Mouse (Mus musculus) midbrain, embryonic 13.5 days (tissue): ENCODE measurements around the gene Id1. TPM values are rescaled to one million over a fixed set of nuclear protein-coding genes. Genes with fewer than 3 reads are reported as not detected.

Experiments
- ATAC-seq: fragments of 200-750 bp; cut with Nextera tagmentation; 2 replicates; pipeline ENCODE4 v1.8.0; 2017; ENCODE audit warnings: mild to moderate bottlenecking, moderate TSS enrichment, moderate library complexity
- H3K27ac ChIP-seq: fragments of 300-500 bp; sonication (generic); 2 replicates; pipeline ENCODE4 v1.5.1; 2015; ENCODE audit warnings: inconsistent platforms, mild to moderate bottlenecking, moderate library complexity
- H3K27me3 ChIP-seq: fragments of 300-500 bp; sonication (generic); 2 replicates; pipeline ENCODE4 v1.6.1; 2015; ENCODE audit warnings: mild to moderate bottlenecking, inconsistent platforms
- H3K36me3 ChIP-seq: fragments of 300-500 bp; sonication (generic); 2 replicates; pipeline ENCODE4 v1.6.1; 2015; ENCODE audit warnings: mild to moderate bottlenecking, inconsistent platforms
- H3K4me1 ChIP-seq: fragments of 300-500 bp; sonication (generic); replicated peaks from 2 replicates; pipeline ENCODE4 v1.6.1; 2015; ENCODE audit warnings: inconsistent platforms
- H3K4me2 ChIP-seq: fragments of 300-500 bp; sonication (generic); replicated peaks from 2 replicates; pipeline ENCODE4 v1.6.1; 2015; ENCODE audit warnings: moderate library complexity, mild to moderate bottlenecking, inconsistent platforms
- H3K4me3 ChIP-seq: fragments of 300-500 bp; sonication (generic); replicated peaks from 2 replicates; pipeline ENCODE4 v1.5.1; 2015; ENCODE audit warnings: mild to moderate bottlenecking, inconsistent platforms
- H3K9ac ChIP-seq: fragments of 300-500 bp; sonication (generic); replicated peaks from 2 replicates; pipeline ENCODE4 v1.6.1; 2015; ENCODE audit warnings: mild to moderate bottlenecking, inconsistent platforms
- H3K9me3 ChIP-seq: fragments of 300-500 bp; sonication (generic); 2 replicates; pipeline ENCODE4 v1.6.1; 2016; ENCODE audit warnings: mild to moderate bottlenecking, inconsistent platforms
- WGBS: fragments of 180-500 bp; shearing (Covaris S2); methylation state at CpG from one replicate; pipeline ENCODE4 v1.1.7; 2015; 5-methylcytosine and 5-hydroxymethylcytosine counted together
- polyA plus RNA-seq: library from polyadenylated mRNA; unstranded; fragments of >200 nt; fragmentation: Nextera tagmentation; extraction: Ambion mirVana; gene quantifications from 2 replicates; pipeline ENCODE4 v1.2.1, GENCODE M21; 2015

The Id1 gene
- polyA plus RNA-seq, 1 experiment from 2014 or later = 39.4 TPM

- H3K27ac ChIP-seq = no peak overlapping the region
- no peaks in the 10 kb centered on the region for H3K9me3 ChIP-seq
- H3K36me3 ChIP-seq = peaks cover 86% of the 10 kb centered on the region
- peaks cover 28% of the 10 kb centered on the region for H3K4me1 ChIP-seq
- 90% methylated on average over 21 of the region's 21 CpGs for WGBS
- no peaks in the 10 kb centered on the region for H3K27me3 ChIP-seq
- ATAC-seq = no peak
- no peak overlapping the region for H3K4me3 ChIP-seq
- no peak overlapping the region for H3K4me2 ChIP-seq
- H3K9ac ChIP-seq = no peak overlapping the region; the same call in 1 of the 2 replicates
Measured at GRCm38 (mm10) chr2:152703596-152704255, 32.3 kb upstream of the Id1 start.

- WGBS = 82% methylated on average over 5 of the region's 5 CpGs
- no peak overlapping the region; the same call in 1 of the 2 replicates for H3K9ac ChIP-seq
- peaks cover 81% of the 10 kb centered on the region for H3K36me3 ChIP-seq
Measured at GRCm38 (mm10) chr2:152704256-152704605, 31.8 kb upstream of the Id1 start.

GRCm38 (mm10) chr2:152704811-152705370 lies 31.2 kb upstream of the Id1 start:
- Histone ChIP-seq H3K27ac (peak overlapping the region; percentile 58; the same call in 1 of the 2 replicates), H3K4me1 (peaks cover 28% of the 10 kb centered on the region), H3K9ac (no peak overlapping the region), H3K27me3 (no peaks in the 10 kb centered on the region), H3K9me3 (no peaks in the 10 kb centered on the region), H3K4me3 (no peak overlapping the region), H3K36me3 (peaks cover 74% of the 10 kb centered on the region), H3K4me2 (no peak overlapping the region)
- 93% methylated on average over 14 of the region's 14 CpGs for WGBS
- ATAC-seq = no peak

More at GRCm38 (mm10) chr2:152704256-152704605, 31.8 kb upstream of the Id1 start:
- Histone ChIP-seq H3K9me3 (no peaks in the 10 kb centered on the region), H3K4me1 (peaks cover 28% of the 10 kb centered on the region), H3K27ac (no peak overlapping the region), H3K4me2 (no peak overlapping the region), H3K4me3 (no peak overlapping the region), H3K27me3 (no peaks in the 10 kb centered on the region)
- no peak for ATAC-seq

GRCm38 (mm10) chr2:152705993-152706571 lies 30.0 kb upstream of the Id1 start:
- WGBS = 70% methylated on average over 22 of the region's 22 CpGs
- Histone ChIP-seq H3K4me3 (no peak overlapping the region), H3K4me2 (no peak overlapping the region), H3K4me1 (peaks cover 28% of the 10 kb centered on the region), H3K27me3 (no peaks in the 10 kb centered on the region), H3K9ac (peak overlapping the region; percentile 2; the same call in 1 of the 2 replicates), H3K27ac (peak overlapping the region; percentile 58), H3K9me3 (no peaks in the 10 kb centered on the region), H3K36me3 (peaks cover 62% of the 10 kb centered on the region)
- peak; percentile 46 for ATAC-seq

- H3K27me3 ChIP-seq = no peaks in the 10 kb centered on the region
- H3K36me3 ChIP-seq = peaks cover 51% of the 10 kb centered on the region
- H3K4me3 ChIP-seq = peak overlapping the region; percentile 45
- ATAC-seq = 0 out of 2 replicates have a peak, but pooled peaks have one; percentile 4
- no peaks in the 10 kb centered on the region for H3K9me3 ChIP-seq
- H3K9ac ChIP-seq = peak overlapping the region; percentile 77
- WGBS = 25% methylated on average over 7 of the region's 7 CpGs
- H3K27ac ChIP-seq = peak overlapping the region; percentile 87
- peaks cover 28% of the 10 kb centered on the region for H3K4me1 ChIP-seq
- H3K4me2 ChIP-seq = peak overlapping the region; percentile 67
Measured at GRCm38 (mm10) chr2:152707186-152707585, 28.9 kb upstream of the Id1 start.

- H3K4me2 ChIP-seq = peak overlapping the region; percentile 67
- no peaks in the 10 kb centered on the region for H3K9me3 ChIP-seq
- H3K9ac ChIP-seq = peak overlapping the region; percentile 77
- H3K4me3 ChIP-seq = peak overlapping the region; percentile 45
- H3K4me1 ChIP-seq = peaks cover 28% of the 10 kb centered on the region
- ATAC-seq = peak; percentile 92
- H3K27me3 ChIP-seq = no peaks in the 10 kb centered on the region
- H3K36me3 ChIP-seq = peaks cover 47% of the 10 kb centered on the region
- H3K27ac ChIP-seq = peak overlapping the region; percentile 87
- WGBS = 3% methylated on average over 31 of the region's 31 CpGs
Measured at GRCm38 (mm10) chr2:152707627-152708026, 28.4 kb upstream of the Id1 start.

- Histone ChIP-seq H3K27me3 (no peaks in the 10 kb centered on the region), H3K4me3 (no peak overlapping the region), H3K4me1 (peaks cover 28% of the 10 kb centered on the region), H3K36me3 (peaks cover 36% of the 10 kb centered on the region), H3K9me3 (no peaks in the 10 kb centered on the region), H3K9ac (no peak overlapping the region), H3K27ac (no peak overlapping the region), H3K4me2 (no peak overlapping the region)
- 95% methylated on average over 5 of the region's 5 CpGs for WGBS
- ATAC-seq = no peak
Measured at GRCm38 (mm10) chr2:152709066-152709465, 27.0 kb upstream of the Id1 start.

- H3K4me2 ChIP-seq = no peak overlapping the region
- no peak overlapping the region for H3K9ac ChIP-seq
- H3K4me3 ChIP-seq = no peak overlapping the region
- no peaks in the 10 kb centered on the region for H3K27me3 ChIP-seq
- H3K4me1 ChIP-seq = peaks cover 22% of the 10 kb centered on the region
- H3K9me3 ChIP-seq = no peaks in the 10 kb centered on the region
- WGBS = 65% methylated on average over 6 of the region's 6 CpGs
- no peak for ATAC-seq
- H3K36me3 ChIP-seq = 0 out of 2 replicates have a peak, but pooled peaks cover 4% of the 10 kb centered on the region
- H3K27ac ChIP-seq = no peak overlapping the region
Measured at GRCm38 (mm10) chr2:152716241-152716772, 19.7 kb upstream of the Id1 start.

GRCm38 (mm10) chr2:152717652-152718051 lies 18.4 kb upstream of the Id1 start:
- H3K9ac ChIP-seq = no peak overlapping the region
- no peak overlapping the region for H3K4me3 ChIP-seq
- H3K27me3 ChIP-seq = no peaks in the 10 kb centered on the region
- no peaks in the 10 kb centered on the region for H3K9me3 ChIP-seq
- H3K27ac ChIP-seq = peak overlapping the region; percentile 59
- H3K4me1 ChIP-seq = peaks cover 22% of the 10 kb centered on the region
- 44% methylated on average over 11 of the region's 11 CpGs for WGBS
- no peak for ATAC-seq
- no peak overlapping the region for H3K4me2 ChIP-seq
- H3K36me3 ChIP-seq = 0 out of 2 replicates have a peak, but pooled peaks cover 4% of the 10 kb centered on the region

GRCm38 (mm10) chr2:152718076-152718475 lies 18.0 kb upstream of the Id1 start:
- peak; percentile 89 for ATAC-seq
- WGBS = 11% methylated on average over 6 of the region's 6 CpGs
- no peak overlapping the region for H3K4me3 ChIP-seq
- H3K4me1 ChIP-seq = peaks cover 22% of the 10 kb centered on the region
- no peak overlapping the region; the same call in 1 of the 2 replicates for H3K4me2 ChIP-seq
- 0 out of 2 replicates have a peak overlapping the region, but pooled peaks have one; percentile 28 for H3K9ac ChIP-seq
- H3K36me3 ChIP-seq = 0 out of 2 replicates have a peak, but pooled peaks cover 4% of the 10 kb centered on the region
- H3K9me3 ChIP-seq = no peaks in the 10 kb centered on the region
- H3K27ac ChIP-seq = peak overlapping the region; percentile 59; the same call in 1 of the 2 replicates
- peaks cover 2% of the 10 kb centered on the region; the same call in 1 of the 2 replicates for H3K27me3 ChIP-seq

- Histone ChIP-seq H3K9ac (peak overlapping the region; percentile 36), H3K36me3 (no peaks in the 10 kb centered on the region), H3K27ac (no peak overlapping the region), H3K4me1 (peaks cover 13% of the 10 kb centered on the region), H3K27me3 (peaks cover 4% of the 10 kb centered on the region; the same call in 1 of the 2 replicates), H3K9me3 (no peaks in the 10 kb centered on the region), H3K4me3 (peak overlapping the region; percentile 26), H3K4me2 (peak overlapping the region; percentile 54)
- 1% methylated on average over 37 of the region's 37 CpGs for WGBS
- ATAC-seq = peak; percentile 85
Measured at GRCm38 (mm10) chr2:152723651-152724331, 12.3 kb upstream of the Id1 start.
